Mouse (Mus musculus) NIH3T3 (cell line): ENCODE data around the gene Frmd7.

ENCODE experiments used
- DNase-seq: peaks from one replicate; pipeline ENCODE4 v3.0.0-alpha.2; 2012; ENCODE audit warnings: low read depth

The Frmd7 gene

DNA sequence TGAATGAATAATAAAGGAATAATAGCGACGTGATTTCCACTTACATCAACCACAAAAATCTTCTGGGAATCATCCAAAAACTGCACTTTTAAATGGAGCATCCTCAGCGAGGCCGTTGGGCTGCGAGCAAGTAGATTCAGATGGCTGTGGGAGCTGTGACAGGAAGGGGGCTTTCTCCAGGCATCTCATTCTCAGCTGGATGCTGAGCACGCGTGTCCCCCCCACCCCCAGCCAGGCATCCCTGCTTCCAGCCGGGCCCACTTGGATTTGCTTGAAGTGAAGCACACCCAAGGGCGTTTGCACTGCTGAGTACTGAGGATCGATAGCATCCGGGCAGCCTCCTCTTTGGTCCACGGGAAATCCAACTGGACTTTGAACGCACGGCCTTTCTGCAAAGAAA lies at the start of gene Frmd7:
Gene Frmd7 (minus strand): TSS at position 101 of the 400 bp plus-strand sequence.
- no peak for DNase-seq

DNA sequence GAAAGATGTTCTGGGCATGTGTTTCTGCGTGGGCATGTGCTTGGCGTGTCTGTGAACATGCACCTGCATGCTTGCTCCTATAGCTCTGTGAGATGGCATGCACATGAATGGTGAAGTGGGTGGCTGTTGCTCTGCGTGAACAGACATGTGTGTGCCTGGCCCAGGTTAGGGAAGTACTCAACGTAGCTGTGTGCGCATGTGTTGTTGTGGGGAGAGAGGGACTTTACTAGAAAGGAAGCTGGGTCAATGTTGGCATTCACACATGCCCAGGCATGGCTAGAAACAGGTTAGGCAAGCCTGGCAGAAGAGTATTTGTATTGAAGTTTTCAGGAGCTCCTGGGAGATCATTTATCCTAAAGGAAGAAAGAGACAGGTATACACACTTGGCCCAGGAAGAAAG lies 48.8 kb upstream of the Frmd7 start:
- no peak for DNase-seq

DNA sequence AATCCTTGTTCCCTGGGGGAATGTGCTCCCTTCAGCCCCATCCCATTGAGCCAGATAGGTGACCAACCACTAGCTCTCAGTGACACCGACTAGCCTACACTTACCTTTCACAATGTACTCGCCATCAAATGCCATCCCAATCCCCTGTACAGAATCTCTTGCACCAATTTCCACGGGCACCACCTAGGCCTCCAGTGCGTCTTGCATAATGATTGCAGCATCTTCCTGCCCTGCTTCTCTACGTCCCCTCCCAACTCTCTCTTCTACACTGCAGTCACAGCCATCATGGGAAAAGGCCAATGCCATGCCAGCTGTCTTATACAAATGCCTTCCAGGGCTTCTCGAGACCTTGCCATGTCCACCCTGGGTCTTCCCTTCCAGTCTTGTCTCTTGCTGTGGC lies 47.4 kb upstream of the Frmd7 start:
- no peak for DNase-seq

DNA sequence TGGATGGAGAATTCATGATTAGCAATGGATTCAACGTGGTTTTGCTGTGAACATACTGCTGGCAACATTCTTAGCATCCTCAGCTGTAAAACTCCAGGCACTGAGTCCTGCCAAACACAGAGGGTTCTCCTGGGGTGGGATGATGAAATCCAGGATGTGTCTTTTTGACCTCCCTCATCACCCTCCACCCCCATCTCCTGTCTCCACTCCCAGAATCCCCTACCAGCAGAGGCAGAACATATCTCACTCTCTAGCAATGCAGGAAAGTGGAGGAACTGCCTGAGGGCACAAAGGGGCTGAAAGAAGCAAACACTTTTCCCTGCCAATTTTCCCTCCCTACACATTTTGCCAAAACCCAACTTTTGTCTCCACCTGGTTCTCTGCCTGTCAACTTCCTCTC lies 46.1 kb upstream of the Frmd7 start:
- peak; percentile 28 for DNase-seq

DNA sequence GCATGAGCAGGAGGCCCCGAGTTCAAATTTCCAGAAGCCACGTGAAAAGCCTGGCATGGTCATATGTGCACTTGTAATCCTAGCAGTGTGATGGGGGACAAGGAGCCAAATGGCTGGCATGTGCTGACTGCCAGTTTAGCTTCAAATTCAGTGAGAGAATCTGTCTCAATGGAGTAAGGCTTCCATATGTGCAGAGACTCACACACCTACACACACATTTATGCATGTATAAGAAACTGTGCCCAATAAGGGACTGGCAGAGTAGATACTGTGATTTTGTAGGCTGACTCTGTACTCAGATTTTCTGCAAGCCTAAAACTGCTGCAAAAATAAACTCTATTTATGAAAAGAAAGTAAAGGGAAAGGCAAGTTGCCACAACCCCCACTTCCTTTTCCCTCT lies 35.9 kb upstream of the Frmd7 start:
- no peak for DNase-seq

DNA sequence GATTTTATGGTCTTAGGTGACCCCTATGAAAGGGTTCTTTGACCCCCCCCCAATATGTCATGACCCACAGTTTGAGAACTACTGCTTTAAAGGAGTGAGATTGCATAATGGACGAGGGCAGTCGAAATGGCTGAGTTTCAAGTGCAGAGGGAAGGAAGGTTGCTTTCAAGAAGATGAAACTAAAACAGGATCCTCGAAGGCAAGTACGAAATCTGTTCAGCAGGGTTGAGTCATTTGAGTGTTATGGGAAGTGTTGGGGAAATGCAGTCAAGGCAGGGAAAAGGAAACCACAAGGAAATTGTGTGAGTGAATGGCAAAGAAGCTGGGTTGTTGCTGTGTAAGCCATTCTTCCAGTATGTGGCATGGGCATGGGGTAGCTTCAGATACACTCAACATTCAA lies 29.6 kb upstream of the Frmd7 start:
- no peak for DNase-seq

DNA sequence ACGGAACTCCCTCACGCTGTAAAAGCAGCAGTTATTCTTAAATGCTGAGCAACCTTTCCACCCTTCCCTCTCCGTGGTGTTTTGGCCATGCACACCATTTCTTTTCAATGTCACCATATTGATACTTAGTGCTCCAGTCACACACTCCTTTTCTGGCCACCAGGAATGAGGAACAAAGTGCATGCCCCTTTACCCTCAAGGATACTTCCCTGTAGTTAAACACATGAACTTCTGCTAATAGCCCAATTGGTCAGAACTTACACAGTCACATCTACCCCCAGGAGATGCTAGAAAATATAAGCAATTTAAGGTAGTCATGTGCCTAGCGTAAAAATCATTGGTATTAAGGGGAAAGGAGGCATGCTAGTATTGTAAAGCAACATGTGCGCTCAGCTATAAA lies 27.4 kb upstream of the Frmd7 start:
- DNase-seq = no peak

DNA sequence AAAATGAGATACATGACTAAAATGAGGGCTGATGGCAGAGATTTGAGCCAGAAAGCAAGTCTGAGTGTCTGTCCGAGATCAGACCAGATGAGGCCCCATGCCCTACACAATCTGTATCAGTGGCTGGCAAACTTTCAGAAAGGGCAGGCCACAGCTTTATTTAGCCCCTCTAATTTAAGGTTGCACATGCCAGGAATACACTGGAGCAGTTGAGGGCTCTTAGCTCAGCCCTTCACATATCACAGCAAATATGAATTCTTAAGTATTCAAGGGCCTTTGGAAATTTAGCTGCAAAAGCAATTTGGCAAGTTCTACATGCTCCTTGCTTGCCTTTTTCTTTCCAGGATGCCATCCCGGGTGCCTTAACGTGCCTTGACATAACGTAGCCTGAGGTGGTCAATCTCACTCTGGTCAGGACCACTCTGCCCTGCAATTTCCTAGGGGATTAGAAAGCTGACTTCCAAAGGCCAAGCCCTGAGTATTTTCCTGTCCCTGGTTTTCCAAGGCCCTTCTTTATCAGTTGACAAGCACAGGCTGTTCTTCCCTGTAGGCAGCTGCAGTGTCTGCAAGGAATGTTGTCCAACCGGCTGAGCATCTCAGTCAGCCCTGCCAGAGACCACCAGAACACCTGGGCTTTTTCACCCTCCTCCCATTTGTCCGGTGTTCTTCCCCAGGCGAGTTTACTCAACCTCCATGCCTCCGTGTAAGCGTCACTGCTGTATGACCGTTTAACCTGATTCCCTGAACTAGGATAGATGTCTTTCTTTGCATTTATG lies 25.8 kb upstream of the Frmd7 start:
- no peak for DNase-seq

DNA sequence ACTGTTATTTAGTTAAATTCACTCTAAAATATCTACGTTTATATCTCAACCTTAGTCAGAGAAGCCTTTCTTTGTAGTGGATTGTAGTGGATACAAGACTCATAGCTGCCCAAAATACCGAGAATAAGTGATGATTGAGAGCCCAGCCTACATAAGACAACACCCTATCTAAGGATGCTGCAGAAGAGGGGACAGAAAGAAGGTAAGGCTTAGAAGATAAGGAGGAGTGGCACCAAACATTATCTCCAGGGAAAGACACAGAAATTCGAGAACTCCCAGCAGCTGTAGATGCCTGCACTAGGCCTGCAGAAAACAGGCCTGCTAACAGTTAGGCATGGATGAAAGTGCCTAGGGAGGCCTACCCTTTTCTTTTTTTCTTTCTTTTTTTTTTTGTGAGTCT lies 22.6 kb upstream of the Frmd7 start:
- DNase-seq = no peak

DNA sequence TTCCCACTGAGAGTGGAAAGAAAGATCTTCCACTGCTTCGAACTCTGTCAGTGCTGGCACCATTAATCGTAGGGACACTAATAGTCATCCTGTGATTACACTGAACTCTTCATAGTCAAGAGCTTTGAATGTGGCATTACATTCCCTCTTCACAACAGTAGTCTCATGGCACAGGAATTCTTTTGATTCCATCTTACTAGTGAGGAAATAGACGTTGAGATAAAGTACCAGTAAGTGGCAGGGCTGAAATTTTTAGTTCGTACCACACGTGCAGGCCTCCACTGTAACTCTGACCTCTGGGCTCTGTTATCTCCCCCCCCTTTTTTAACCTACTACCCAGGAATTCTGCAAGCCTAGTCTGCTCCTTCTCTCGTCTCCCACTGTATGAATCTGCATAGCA lies 20.4 kb upstream of the Frmd7 start:
- DNase-seq = no peak

DNA sequence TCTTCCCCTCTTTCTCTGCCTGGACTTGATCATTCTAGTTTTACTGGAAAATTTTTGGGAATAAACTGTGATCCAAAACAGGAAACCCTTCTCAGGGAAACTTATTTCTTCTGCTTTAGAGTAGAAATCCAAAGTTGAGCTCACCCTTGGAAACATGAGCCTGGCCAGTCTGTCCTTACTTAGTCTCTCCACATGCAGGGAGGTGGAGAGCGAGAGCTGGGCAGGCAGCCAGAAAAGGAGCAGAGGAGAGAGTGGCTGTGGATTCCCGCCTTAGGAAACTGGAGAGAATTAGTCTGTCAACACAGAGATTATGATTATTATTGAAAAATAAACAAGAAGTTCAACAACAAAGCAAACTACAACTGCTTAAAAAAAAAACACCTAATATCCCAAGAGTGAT lies 6.1 kb upstream of the Frmd7 start:
- DNase-seq = peak; percentile 20

DNA sequence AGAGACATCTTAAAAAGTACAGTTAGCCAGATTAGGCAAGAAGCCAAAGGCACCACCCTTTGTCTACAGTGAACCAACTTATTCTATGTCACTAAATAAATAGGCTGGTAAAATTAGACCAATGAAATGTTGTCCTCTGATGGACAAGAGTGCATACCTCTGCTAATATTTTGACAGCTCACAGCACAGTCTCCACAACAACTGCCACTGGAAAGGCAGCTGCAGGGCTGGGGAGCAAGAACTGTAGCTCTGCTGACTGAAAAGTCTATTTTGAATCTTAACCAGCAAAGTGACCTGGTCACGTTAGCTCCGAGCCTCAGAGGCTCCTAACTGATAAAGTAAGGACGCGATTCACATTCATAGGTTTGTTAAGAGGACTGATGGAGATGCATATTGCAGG lies 5.6 kb upstream of the Frmd7 start:
- DNase-seq = no peak

DNA sequence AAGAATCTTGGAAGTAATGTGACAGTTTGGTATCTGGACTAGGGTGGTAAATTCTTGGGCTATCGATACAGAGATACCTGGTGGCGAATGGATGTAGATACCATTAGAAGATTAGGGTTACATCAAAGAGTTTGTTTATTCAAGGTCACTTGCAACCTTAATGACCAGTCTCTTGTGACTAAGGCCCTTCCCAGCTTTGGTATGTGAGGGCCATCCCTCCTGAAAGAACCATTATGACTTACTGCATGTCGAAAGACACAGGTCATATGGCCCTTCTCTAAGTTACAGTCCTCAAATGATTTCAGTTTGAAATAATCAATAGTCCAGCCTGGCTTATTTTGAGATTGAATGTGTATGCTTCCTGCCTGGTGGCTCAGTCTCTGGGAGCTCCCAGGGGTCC lies 5.4 kb downstream of the Frmd7 start:
- DNase-seq = no peak

DNA sequence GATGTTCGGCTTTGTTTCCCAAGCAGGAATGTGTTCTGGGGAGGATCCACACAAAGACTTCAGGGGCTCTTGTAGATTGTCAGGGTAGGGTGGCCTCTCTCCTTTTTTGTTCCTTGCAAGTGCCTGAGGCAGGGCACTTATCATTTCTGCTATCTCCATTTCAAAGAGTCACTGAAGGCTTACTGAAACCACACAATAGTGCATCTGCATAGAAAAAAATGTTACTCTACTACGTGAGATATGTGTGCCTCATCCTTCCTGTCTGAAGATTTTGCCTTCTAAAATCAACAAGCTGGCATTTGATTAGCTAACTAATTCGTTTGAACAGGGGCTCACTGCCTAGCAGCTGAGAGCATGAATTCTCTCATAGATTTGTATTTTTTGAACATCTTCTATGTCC lies 12.2 kb downstream of the Frmd7 start:
- no peak for DNase-seq

DNA sequence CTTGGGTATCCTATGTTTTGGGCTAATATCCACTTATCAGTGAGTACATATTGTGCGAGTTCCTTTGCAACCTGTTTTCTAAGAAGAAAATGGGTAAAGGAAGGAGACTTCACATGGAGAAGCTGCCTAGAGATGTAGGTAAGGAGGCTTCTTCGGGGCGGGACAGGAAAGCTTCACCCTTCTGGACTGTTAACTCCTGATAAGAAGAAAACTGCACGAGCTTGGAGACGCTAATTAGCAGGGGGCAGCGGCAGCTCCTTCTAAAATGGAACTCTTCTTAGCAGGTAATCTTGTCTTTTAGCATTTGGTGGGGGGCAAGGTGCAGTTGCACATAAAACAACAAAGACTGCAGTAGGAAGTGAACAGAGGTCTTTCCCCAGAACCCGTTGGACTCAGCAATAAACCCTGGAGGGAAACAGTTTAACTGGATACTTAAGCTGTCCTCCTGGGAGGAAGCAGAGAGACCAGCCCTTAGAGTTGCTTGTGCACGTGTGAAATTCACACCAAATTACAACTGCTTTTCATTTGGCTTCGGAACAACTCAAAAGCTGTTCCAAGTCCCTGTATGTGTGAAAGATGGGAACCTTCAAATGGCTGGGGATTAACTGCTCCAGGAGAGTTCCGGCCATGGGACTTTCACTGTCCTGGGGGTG lies 15.5 kb downstream of the Frmd7 start:
- DNase-seq = no peak

DNA sequence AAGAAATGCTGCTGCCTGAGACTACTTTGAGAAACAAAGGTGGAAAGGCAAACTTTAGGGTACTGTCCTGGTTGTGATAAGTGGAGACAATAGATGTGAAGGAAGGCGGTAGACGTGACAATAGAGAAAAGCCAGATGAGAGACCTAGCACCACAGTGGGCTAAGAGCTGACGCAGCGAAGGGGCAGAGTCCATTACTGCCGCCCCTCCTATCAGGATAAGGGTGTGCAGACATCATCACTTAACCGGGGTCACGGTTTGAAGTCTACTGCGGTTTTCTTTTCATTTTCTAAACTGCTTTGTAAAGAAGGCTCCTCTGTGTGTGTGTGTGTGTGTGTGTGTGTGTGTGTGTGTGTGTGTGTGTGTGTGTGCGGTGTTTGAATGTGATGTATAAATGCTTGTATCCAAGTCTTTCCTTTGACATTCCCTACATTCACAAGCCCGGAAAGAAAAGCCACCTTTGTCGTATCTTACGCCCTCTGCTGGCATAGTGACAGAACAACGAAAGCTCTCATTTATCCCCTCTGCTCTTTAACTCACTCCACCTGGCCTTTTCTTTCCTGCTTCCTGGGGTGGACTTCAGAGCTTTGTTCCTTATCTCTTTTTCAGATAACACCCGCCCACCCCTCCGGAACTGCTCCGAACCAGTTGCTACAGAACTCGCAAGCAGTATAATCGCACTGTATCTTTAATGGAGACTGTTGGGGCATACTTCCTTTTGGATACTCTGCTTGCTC lies 17.7 kb downstream of the Frmd7 start:
- peak; percentile 3 for DNase-seq

DNA sequence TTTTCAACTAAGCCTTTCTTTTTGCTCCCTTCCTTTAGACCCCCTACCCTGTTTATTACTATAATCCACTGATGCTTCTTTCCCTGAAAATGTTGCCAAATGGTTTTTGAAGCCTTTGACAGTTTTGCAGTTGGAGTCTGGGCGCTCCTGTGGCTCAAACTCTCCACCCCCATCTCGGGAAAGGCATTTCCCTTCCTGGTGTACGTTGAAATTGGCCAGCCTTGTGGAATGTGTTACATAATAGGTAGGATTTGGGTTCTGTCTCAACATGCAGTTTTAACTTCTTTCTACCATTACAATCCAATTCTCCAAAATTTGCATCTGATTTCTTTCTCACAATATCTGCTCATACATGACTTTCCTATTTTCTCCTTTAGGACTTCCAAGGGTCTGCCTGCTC lies 23.8 kb downstream of the Frmd7 start:
- no peak for DNase-seq

DNA sequence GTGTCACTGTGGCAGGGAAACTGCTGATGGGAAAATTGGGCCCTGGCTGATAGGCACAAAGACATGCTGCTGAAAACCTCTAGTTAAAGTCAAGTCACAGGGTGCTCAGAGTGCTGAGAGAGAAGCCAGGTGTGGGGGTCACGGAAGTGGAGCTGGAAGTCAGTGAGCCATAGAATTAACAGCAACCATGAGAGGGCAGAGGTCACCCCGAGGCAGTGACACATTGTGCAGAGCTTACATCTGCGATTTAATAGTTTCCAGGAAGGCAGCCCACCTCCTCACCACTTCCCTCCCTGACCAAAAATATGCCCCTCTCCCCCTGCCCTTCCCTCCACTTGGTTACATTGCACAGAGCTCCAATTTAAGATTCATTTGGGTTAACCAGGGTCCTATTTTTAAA lies 25.1 kb downstream of the Frmd7 start:
- no peak for DNase-seq

DNA sequence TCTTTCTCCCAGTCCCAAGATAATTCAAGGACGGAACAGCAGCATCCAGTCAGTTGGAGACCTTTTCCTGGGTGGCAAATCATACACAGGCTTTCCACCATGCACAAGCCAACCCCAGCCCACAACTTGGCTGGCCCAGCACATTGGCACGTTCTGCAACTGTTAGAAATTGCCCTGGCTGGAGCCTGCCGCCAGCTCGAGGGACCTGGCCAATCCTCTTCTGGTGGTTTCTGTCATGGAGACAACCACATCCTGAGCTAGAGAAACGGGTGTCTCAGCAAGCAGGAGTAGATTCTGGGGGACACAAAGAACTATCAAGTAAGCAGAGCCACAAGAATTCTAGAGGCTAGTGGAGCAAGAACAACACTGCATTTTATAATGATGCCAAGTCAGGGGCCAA lies 32.6 kb downstream of the Frmd7 start:
- no peak for DNase-seq

DNA sequence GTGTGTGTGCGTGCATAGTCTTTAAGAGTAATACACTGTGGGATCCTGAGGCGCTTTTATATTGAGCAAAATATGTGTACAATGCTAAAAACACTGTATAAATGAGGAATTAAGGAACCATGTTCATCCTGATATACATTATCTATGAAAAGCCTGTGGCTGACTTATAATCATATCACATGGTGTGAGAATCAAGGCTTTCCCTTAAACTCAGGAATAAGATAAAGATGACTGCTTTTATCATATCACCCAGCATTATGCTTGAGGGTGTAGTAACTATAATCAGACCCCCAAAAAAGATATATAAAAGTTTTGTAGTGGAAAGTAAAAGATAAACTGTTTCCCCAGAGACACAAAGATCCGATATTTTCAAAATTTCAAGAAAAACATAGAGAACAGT lies 39.0 kb downstream of the Frmd7 start:
- no peak for DNase-seq

DNA sequence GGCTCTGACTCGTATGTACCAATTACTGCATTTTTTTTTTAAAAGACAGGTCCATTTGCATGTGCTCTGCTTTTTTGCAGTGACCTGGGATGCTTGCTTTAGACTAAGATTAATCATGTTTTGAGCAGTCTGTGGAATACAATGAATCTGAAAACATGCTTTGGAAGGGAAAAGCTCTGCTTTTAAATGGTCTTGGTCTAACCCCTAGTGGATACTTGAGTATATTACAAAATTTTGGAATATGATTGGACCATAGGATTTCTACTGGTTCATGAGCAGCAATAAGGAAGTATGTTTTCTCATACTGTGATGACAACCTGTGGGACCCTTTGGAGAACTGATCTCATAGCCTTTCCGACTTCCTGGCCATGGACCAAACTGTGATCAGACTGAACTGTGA lies 54.5 kb downstream of the Frmd7 start:
- no peak for DNase-seq

DNA sequence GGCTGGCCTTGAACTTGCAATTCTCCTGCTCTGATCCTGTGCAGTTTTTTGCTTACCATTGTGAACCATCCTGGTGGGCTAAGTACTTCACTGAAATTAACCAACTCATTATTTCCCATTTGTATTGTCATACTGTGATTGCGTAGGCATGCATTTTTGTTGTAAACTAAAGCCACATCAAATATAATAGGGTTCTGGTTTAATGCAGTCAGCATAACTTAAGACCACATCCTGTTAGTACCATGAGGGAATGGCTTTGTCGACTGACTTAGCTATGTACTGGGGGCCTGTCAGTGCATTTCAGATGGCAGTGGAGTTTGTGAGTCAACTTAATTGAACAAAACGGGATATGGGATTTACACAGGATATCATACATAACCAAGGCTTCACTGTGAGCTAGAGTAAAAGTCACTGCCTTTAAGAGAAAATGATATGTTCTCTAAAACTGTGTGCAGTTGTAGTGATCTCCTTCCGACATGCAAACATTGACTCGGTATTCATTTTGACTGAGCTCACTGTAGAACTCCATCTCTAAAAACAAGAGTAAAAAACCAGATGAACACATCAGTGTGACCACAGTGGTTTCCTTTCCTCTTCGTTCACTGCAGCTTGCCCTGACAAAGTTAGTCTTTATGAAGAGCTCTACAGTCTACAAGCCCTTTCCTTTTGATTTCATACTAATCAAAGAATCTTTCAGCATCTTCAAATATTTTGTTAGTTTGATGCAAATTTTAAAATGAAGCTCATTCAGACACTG lies 68.1 kb downstream of the Frmd7 start:
- DNase-seq = no peak

DNA sequence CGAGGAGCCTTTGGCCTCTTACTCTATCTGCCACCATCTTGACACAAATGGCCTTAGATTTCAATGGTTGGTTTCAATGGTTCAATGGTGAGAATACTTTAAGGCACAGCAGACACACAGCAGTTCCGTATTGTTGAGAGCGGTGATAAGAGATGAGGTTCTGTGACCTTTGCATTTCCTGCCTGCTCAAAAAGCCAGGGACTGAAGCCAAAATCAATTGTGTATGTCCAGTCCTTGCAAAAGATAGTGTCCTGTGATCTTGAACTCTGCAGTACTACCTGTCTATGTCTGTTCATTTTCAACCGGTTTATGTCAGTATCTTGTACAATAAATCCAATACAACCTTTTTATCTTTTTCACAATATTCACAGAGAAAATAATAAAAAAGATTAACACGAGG lies 77.8 kb downstream of the Frmd7 start:
- no peak for DNase-seq
